Mouse (Mus musculus): ENCODE data around the gene Spata17. TPM values are rescaled to one million over a fixed set of nuclear protein-coding genes. Genes with fewer than 3 reads are reported as not detected.
A peak's percentile ranks its signal among the peaks of the same experiment; 100 is the strongest.

Spata17 gene
- polyA plus RNA-seq, 1 experiment from 2014 or later: 2.0 TPM

DNA sequence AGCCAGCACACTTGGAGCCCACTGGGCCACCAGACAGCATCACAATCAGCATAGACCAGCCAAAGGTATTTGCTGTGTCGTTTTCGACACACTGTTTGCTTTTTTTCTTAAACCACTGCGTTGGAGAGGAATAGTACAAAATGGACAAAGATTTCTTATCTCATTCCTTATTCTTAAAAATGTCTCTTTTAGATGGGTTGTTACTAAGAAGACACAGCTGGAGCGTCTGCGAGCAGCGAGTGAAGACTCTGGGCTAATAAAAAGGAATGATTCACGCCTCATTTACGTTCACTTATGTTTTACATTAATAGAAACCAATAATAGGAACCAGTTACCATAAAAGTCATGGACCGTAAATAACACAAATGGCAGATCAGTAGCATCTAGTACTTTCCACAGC is 101.5 kb downstream of the Spata17 start:
- ATAC-seq: no peak
- H3K36me3 ChIP-seq (ENCODE audit: poor library complexity, severe bottlenecking): no peaks in the 10 kb centered on the region
- WGBS: 81% methylated on average over 9 of the region's 9 CpGs
- H3K27ac ChIP-seq: no peak overlapping the region
- no peak overlapping the region for H3K4me3 ChIP-seq
- no peak overlapping the region for H3K9ac ChIP-seq
- H3K9me3 ChIP-seq (replicated peaks): no peaks in the 10 kb centered on the region; the same call in 1 of the 2 replicates
- no peaks in the 10 kb centered on the region for H3K4me1 ChIP-seq
- H3K27me3 ChIP-seq: no peaks in the 10 kb centered on the region
- no peak overlapping the region for H3K4me2 ChIP-seq

DNA sequence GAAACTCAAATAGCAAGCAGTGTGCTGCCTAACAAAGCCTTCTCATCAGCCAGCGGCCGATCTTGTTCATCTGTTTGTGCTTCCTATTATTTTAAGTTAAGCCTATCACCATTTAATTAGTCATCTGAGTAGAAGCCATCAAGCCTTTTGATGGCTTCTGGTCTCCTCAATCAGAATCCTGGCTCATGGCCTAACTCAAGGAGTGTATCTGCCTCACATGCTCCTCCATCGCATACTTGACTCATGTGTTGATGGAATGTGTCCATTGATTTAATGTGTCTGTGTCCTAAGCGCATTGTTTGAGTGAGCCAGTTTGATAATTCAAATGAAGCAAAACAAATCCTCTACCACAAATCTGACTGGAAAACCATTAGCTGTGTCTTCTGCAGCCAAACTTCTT is 113.1 kb downstream of the Spata17 start:
- no peak overlapping the region for H3K9ac ChIP-seq
- H3K4me2 ChIP-seq: no peak overlapping the region
- H3K36me3 ChIP-seq (ENCODE audit: poor library complexity, severe bottlenecking): no peaks in the 10 kb centered on the region
- H3K27me3 ChIP-seq: no peaks in the 10 kb centered on the region
- H3K9me3 ChIP-seq (replicated peaks): 0 out of 2 replicates have a peak, but pooled peaks cover 4% of the 10 kb centered on the region
- no peaks in the 10 kb centered on the region for H3K4me1 ChIP-seq
- no peak overlapping the region for H3K4me3 ChIP-seq
- H3K27ac ChIP-seq: no peak overlapping the region
- no peak for ATAC-seq
- 73% methylated on average over 4 of the region's 4 CpGs for WGBS

DNA sequence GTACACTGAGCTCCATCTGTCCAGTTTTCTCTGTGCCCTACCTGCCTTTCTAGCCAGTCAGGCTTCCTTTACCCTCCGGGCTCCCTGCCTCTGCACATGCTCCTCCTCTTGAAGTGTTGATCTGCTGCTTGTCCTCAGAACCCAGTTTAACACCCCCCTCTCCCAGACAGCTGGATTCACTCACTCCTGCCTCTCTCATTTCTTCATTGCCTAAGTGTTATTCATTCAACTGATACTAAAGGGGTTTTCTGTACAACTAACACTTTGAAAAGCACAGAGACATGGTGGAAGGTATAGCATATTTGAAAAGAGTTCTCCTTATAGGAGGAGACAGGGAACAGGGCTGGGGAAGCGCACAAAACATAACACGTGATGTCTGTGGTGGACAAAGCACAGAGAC is 114.1 kb downstream of the Spata17 start:
- Histone ChIP-seq H3K4me2 (no peak overlapping the region), H3K4me1 (no peaks in the 10 kb centered on the region), H3K36me3 (ENCODE audit: poor library complexity, severe bottlenecking) (no peaks in the 10 kb centered on the region), H3K27ac (no peak overlapping the region), H3K9me3 (replicated peaks) (0 out of 2 replicates have a peak, but pooled peaks cover 4% of the 10 kb centered on the region), H3K4me3 (no peak overlapping the region), H3K27me3 (no peaks in the 10 kb centered on the region), H3K9ac (no peak overlapping the region)
- 77% methylated on average over 3 of the region's 3 CpGs for WGBS
- no peak for ATAC-seq

DNA sequence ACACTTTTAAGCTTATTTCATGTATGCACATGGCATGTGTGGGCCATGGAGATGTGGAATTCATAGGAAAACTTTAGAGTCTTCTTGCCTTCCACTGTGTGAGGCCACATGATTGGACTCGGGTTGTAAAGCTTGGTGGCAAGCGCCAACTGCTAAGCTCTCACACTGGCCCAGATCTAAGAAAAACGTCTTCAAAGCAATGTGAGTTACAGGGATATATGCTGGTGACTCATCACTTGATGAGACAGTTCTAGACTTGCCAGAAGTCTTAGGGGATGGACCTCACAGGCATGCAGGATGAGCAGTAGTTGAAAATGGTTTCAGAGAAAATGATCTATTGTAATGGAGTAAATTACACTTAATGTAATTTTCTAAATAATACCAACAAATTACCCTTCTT is 114.6 kb downstream of the Spata17 start:
- no peak overlapping the region for H3K4me3 ChIP-seq
- no peak overlapping the region for H3K9ac ChIP-seq
- no peaks in the 10 kb centered on the region for H3K4me1 ChIP-seq
- H3K27ac ChIP-seq: no peak overlapping the region
- no peaks in the 10 kb centered on the region for H3K27me3 ChIP-seq
- 0 out of 2 replicates have a peak, but pooled peaks cover under 1% of the 10 kb centered on the region for H3K9me3 ChIP-seq (replicated peaks)
- H3K4me2 ChIP-seq: no peak overlapping the region
- ATAC-seq: no peak
- no peaks in the 10 kb centered on the region for H3K36me3 ChIP-seq (ENCODE audit: poor library complexity, severe bottlenecking)
- WGBS: 85% methylated on average over 3 of the region's 3 CpGs

DNA sequence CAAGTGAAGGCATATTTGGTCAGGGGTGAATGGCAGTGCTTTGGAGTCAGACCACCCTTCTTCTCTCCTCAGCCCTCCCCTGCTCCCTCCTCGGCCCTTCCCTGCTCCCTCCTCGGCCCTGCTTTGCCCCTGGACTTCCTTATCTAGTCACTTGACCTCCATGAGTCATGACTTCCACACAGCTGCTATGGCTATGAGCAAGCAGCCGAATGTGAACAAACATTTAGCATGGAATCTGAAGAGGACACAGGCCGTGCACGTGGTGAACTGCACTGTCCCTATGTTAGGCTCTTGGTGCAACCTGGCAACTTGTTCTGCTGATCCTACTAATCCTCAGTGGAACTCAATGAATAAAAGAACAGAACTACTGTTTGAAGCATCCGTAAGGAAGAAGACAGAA is 117.0 kb downstream of the Spata17 start:
- H3K36me3 ChIP-seq (ENCODE audit: poor library complexity, severe bottlenecking): no peaks in the 10 kb centered on the region
- H3K9ac ChIP-seq: no peak overlapping the region
- H3K4me2 ChIP-seq: no peak overlapping the region
- WGBS: 78% methylated on average over 6 of the region's 6 CpGs
- H3K9me3 ChIP-seq (replicated peaks): no peaks in the 10 kb centered on the region
- no peak for ATAC-seq
- H3K27ac ChIP-seq: no peak overlapping the region
- H3K4me1 ChIP-seq: no peaks in the 10 kb centered on the region
- no peaks in the 10 kb centered on the region for H3K27me3 ChIP-seq
- no peak overlapping the region for H3K4me3 ChIP-seq

DNA sequence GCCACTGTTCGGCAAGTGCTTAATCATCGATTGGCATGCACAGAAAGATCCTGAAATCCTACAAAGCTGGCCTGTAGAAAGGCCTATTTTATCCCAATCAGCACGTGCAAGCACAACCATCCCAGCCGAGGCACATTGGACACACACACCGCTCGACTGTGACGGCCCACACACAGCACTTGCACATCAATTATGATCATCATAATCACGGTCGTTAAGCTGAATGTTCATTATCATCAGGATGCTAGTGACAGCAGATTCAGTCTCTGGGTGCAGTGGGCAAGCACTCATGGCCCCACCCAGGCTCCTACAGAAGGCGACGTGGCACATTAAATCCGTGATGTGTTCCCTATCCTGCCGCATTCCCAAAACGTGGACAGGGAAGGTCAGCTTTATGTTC is 122.7 kb downstream of the Spata17 start:
- no peaks in the 10 kb centered on the region for H3K36me3 ChIP-seq (ENCODE audit: poor library complexity, severe bottlenecking)
- H3K9ac ChIP-seq: no peak overlapping the region
- H3K4me2 ChIP-seq: no peak overlapping the region
- no peak overlapping the region for H3K4me3 ChIP-seq
- no peaks in the 10 kb centered on the region for H3K27me3 ChIP-seq
- WGBS: 63% methylated on average over 14 of the region's 14 CpGs
- H3K27ac ChIP-seq: no peak overlapping the region
- no peak for ATAC-seq
- H3K9me3 ChIP-seq (replicated peaks): no peaks in the 10 kb centered on the region
- peaks cover 2% of the 10 kb centered on the region; the same call in 1 of the 2 replicates for H3K4me1 ChIP-seq

DNA sequence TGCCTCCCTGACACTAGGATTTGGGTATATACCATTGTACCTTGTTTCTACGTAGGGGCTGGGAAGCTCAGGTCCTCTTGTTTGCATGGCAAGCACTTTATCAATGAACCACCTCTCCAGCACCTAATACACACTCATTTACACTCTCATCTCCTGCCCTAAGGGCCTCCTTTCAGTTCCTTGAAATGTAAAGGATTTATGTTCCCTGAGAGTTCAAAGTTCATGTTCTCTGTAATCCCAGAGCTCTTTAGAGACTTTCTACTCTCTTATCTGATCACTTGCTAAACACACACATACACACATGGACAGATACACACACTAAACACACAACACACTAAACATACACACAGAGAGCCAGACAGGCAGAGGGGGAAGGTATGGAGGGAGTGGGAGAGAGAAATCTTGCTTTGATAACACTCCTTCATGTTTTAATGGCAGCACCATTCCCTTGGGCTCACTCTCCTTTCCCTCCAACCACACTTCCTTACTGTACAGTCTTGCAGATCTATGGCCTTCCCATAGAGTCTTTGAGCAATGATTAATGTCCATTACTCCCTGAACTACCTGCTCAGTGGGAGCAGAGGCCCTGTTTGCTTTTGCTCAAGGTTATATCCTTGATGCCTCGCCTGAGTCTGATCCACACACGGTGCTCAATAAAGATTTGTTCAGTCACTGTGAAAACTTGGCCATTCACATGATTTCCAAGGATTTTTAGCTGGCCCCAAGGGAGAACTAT is 126.4 kb downstream of the Spata17 start:
- Histone ChIP-seq H3K27me3 (no peaks in the 10 kb centered on the region), H3K27ac (no peak overlapping the region), H3K9me3 (replicated peaks) (no peaks in the 10 kb centered on the region), H3K9ac (no peak overlapping the region), H3K36me3 (ENCODE audit: poor library complexity, severe bottlenecking) (no peaks in the 10 kb centered on the region), H3K4me1 (peaks cover 2% of the 10 kb centered on the region; the same call in 1 of the 2 replicates), H3K4me2 (no peak overlapping the region), H3K4me3 (no peak overlapping the region)
- ATAC-seq: no peak
- WGBS: 82% methylated on average over 3 of the region's 3 CpGs

DNA sequence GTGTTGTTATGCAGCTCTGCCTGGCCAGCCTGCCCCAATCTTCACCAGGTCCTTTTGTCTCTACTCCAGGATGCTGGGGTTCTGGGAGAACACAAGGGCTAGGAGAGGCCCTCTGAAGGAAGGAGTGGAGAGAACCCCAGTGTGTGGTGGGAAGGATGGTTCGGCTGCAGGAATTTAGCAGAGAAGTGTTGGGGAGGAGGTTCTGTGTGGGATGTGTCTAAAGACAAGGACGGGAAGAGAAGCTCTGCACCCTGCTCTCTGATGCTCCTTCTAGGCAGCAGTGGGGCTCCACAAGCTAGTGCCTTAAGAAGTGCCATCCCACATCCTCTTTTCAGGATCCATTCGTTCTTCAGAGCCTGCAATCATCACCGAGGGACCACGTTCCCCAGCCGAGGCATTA is 129.2 kb downstream of the Spata17 start:
- Histone ChIP-seq H3K4me1 (no peaks in the 10 kb centered on the region), H3K27me3 (no peaks in the 10 kb centered on the region), H3K4me2 (no peak overlapping the region), H3K9me3 (replicated peaks) (no peaks in the 10 kb centered on the region), H3K9ac (no peak overlapping the region), H3K27ac (no peak overlapping the region), H3K4me3 (no peak overlapping the region), H3K36me3 (ENCODE audit: poor library complexity, severe bottlenecking) (no peaks in the 10 kb centered on the region)
- no peak for ATAC-seq
- 56% methylated on average over 6 of the region's 6 CpGs for WGBS

DNA sequence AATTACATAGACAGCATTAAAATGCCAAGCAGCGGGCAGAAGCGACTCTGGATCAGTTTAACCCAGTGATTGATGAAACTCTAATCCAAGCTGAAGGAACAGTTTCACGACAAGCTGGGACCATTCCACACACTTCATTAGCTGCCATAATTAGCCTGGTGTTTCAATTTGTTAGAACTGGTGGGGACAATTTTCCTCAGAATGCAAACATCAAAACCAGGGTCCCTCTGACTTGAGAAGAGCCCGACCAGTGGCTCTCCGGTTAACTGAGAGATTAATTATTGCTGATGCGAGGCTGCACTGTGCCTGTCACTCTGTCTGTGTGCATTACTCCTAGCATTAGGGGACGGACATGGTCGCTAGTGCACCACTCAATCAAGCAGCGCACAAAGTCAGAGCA is 137.9 kb downstream of the Spata17 start:
- 18% methylated on average over 9 of the region's 9 CpGs for WGBS
- peak overlapping the region; percentile 4 for H3K4me2 ChIP-seq
- no peaks in the 10 kb centered on the region for H3K36me3 ChIP-seq (ENCODE audit: poor library complexity, severe bottlenecking)
- ATAC-seq: peak; percentile 63; the same call in 1 of the 2 replicates
- H3K4me1 ChIP-seq: peaks cover 18% of the 10 kb centered on the region
- no peak overlapping the region for H3K9ac ChIP-seq
- peak overlapping the region; percentile 59; the same call in 1 of the 2 replicates for H3K27ac ChIP-seq
- H3K4me3 ChIP-seq: no peak overlapping the region
- no peaks in the 10 kb centered on the region for H3K27me3 ChIP-seq
- H3K9me3 ChIP-seq (replicated peaks): no peaks in the 10 kb centered on the region

DNA sequence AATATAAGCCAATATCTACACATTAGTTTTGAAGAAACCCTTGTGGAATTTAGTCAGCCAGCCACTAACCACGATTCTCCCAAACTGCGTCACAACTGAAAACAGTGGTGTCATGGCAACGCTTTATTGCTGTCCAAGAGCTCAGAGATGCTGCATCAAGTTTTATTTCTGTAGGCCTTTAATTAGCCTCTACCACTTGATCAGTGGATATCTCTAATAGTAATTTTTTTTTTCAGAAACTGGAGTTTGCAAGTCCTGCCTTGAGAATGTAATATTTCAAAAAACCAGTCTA is 138.3 kb downstream of the Spata17 start:
- no peak overlapping the region for H3K4me3 ChIP-seq
- no peaks in the 10 kb centered on the region for H3K36me3 ChIP-seq (ENCODE audit: poor library complexity, severe bottlenecking)
- H3K27ac ChIP-seq: peak overlapping the region; percentile 59
- ATAC-seq: peak; percentile 67; the same call in 1 of the 2 replicates
- no peak overlapping the region for H3K9ac ChIP-seq
- WGBS: 17% methylated on average over 3 of the region's 3 CpGs
- H3K9me3 ChIP-seq (replicated peaks): no peaks in the 10 kb centered on the region
- H3K4me2 ChIP-seq: no peak overlapping the region
- H3K27me3 ChIP-seq: no peaks in the 10 kb centered on the region
- peaks cover 18% of the 10 kb centered on the region for H3K4me1 ChIP-seq

DNA sequence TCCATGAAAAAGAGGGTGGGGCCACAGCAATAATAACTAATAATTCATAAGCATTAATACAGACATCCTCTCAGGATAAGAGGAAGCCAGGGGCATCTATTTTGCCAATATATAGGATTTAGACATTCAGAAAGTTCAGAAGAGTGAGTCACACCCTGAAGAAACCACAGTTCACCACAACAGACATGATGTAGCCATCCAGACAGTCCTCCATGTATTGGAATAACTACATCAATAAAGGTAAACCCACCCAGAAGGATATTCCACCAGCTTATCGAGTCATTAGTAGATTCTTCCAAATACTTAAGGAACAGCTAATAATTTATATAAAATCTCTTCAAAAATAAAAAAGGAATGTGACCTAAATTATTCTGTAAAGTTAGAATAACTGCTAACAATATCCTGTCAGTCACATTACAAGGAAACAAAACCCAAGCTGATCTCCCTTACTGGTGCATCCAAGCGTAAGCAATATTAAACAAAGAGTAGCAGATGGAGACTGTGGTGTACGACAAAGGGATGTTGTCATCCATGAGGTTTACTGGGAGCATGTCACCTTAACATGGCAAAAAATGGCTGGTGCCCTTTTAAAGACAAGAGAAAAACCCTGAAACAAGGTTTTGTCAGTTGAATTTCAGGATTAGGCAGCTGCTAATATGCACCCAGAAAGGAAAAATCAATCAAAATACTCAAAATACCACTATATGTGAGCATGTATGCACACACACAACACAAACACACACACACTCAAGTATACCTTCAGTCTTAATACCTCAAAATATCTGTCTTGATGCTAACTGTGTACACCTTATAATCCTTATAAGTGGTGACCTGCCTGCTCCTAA is 138.8 kb downstream of the Spata17 start:
- Histone ChIP-seq H3K27me3 (no peaks in the 10 kb centered on the region), H3K27ac (peak overlapping the region; percentile 59), H3K36me3 (ENCODE audit: poor library complexity, severe bottlenecking) (no peaks in the 10 kb centered on the region), H3K9me3 (replicated peaks) (no peaks in the 10 kb centered on the region), H3K4me2 (no peak overlapping the region), H3K4me1 (peaks cover 18% of the 10 kb centered on the region), H3K4me3 (no peak overlapping the region), H3K9ac (no peak overlapping the region)
- 26% methylated on average over 3 of the region's 3 CpGs for WGBS
- peak; percentile 84; the same call in 1 of the 2 replicates for ATAC-seq

DNA sequence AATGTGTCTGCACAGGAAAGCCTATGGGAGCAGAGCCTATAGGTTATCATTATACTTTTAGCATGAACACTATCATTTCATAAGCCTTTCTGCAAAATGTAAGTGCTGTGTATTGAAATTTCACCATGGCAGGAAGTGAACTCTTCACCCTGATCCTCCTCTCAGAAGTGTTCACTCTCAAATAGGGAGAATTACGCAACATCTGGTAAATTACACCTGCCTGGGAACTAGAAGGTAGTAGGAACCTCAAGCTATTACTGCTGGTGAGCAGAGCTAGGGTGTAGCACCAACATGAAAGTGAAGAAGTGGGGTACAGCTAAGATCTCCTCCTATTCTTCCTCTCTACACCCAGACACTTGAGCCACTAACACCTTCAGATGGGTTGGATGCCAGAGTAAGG is 155.4 kb downstream of the Spata17 start:
- no peak for ATAC-seq
- Histone ChIP-seq H3K9ac (no peak overlapping the region), H3K9me3 (replicated peaks) (no peaks in the 10 kb centered on the region), H3K4me1 (no peaks in the 10 kb centered on the region), H3K36me3 (ENCODE audit: poor library complexity, severe bottlenecking) (no peaks in the 10 kb centered on the region), H3K4me2 (no peak overlapping the region), H3K4me3 (no peak overlapping the region), H3K27me3 (no peaks in the 10 kb centered on the region), H3K27ac (no peak overlapping the region)
- WGBS: 88% methylated on average over 1 of the region's 1 CpGs

All from forebrain, embryonic 13.5 days (tissue).